Mouse (Mus musculus) layer of hippocampus, adult 9-10 months (tissue): Measurements from ENCODE around the gene Gm3629.
"Not testable (repeated sequence)": the region's sequence is repeated elsewhere in the genome, so short reads cannot be mapped to it uniquely, and the experiment has no call there.

Experiments used
- DNase-seq: peaks from one replicate; pipeline ENCODE4 v3.0.0; 2022; ENCODE audit warnings: low spot score

Gene Gm3629

DNA sequence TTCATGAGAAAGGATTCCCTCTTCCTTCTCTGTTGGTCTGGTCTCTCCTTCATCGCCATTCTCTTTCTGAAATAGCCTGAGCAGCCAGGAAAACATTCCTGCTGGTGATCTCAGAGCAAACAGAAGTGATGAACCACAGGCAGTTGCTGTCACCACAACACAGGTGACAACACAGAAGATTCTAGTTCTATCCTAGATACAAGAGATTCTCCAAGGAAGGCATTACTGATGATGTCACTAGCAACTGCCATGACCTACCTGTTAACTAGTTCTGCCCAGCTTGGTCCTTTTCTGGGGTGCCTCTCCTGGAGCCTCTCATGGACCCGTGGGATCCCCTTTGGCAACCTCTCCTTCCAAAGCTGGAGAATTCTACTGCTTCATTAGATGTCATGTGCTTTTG, at the start of gene Gm3629:
Gm3629 (minus strand) TSS at position 101 of the 400 bp plus-strand sequence.
- DNase-seq, result not testable (repeated sequence)

DNA sequence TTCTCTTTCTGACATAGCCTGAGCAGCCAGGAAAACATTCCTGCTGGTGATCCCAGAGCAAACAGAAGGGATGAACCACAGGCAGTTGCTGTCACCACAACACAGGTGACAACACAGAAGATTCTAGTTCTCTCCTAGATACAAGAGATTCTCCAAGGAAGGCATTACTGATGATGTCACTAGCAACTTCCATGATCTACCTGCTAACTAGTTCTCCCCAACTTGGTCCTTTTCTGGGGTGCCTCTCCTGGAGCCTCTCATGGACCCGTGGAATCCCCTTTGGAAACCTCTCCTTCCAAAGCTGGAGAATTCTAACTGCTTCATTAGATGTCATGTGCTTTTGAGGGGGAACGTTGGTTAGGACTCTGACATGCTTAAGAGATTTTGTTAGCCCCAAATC, 31.9 kb upstream of the Gm3629 start, which contains the start of gene Gm3460:
Gm3460 (minus strand) TSS at position 101 of the 400 bp plus-strand sequence.
- not testable (repeated sequence) for DNase-seq

DNA sequence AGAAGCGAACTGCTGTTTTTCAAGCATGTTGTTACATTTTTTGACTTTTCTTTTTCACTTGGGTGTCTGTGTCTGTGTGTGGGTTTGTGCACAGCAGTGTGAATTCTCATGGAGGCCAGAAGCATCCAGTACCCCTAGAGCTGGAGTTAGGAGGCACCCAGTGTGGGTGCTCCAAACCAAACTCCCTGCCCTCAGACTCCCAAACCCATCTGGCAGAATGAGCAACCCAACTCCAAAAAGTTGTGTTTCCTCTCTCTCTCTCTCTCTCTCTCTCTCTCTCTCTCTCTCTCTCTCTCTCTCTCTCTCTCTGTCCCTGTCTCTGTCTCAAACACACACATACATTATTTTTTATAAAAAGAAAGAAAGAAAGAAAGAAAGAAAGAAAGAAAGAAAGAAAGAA, 16.0 kb upstream of the Gm3629 start:
- DNase-seq, result not testable (repeated sequence)

DNA sequence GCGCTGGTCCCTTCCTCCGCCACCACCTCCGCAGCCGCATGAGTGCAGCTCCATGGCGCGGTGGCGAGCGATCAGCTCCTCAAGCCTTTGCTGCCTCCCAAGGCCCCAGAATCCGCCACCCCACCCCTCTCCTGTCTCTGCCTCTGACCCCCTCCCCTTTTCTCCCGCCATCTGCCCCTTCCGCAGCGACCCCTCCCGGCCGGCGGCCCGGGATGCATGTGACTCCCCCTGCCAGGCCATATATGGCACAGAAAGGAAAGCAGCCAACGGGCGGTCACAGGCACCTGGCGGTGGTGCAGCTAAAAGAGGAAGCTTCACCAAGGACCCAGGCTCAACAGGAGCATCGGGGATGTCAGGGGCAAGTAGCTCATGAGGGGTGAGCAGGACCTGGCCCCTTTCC, 14.6 kb upstream of the Gm3629 start:
- DNase-seq, result not testable (repeated sequence)

DNA sequence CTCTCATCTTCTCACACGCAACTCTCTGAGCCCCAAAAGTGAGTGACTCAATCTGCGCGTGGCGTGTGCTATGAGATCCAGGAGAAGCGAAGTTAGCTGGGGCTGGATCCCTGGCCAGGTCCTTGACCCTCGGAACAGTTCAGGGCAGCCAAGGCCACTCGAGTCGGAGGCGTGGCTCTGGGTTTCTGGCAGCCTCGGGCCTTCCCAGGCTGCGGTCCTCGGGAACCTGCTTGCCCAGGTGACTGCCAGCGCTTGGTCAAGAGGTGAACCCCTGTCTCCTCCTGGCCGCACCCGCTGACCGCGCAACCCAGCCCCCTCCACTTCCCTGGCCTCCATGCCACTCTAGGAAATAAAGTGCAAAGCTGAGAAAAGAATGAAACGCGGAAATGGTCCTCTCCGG, 14.1 kb upstream of the Gm3629 start:
- DNase-seq, result not testable (repeated sequence)

DNA sequence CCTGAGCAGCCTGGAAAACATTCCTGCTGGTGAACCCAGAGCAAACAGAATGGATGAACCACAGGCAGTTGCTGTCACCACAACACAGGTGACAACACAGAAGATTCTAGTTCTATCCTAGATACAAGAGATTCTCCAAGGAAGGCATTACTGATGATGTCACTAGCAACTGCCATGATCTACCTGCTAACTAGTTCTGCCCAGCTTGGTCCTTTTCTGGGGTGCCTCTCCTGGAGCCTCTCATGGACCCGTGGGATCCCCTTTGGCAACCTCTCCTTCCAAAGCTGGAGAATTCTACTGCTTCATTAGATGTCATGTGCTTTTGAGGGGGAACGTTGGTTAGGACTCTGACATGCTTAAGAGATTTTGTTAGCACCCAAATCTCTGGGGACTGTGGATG, 53.2 kb downstream of the Gm3629 start, which contains the start of gene Gm8356:
Gm8356 (minus strand) TSS at position 101 of the 400 bp plus-strand sequence.
- not testable (repeated sequence) for DNase-seq
